Mouse (Mus musculus) cortical plate, adult 2 months (tissue): ENCODE measurements around the gene Trmt1l. TPM values are rescaled to one million over a fixed set of nuclear protein-coding genes. Genes with fewer than 3 reads are reported as not detected.

Source experiments
- H3K27ac ChIP-seq: fragments of 200-500 bp; 2 replicates; pipeline ENCODE4 v1.5.1; 2012; ENCODE audit warnings: low read length, control low read depth, inconsistent platforms; ENCODE audit not compliant: insufficient read depth
- H3K4me1 ChIP-seq: fragments of 200-500 bp; 2 replicates; pipeline ENCODE4 v1.6.1; 2011; ENCODE audit warnings: low read length; ENCODE audit not compliant: control insufficient read depth, insufficient read depth
- H3K4me3 ChIP-seq: fragments of 200-500 bp; 2 replicates; pipeline ENCODE4 v1.5.1; 2011; ENCODE audit warnings: mild to moderate bottlenecking, low read length, control low read depth; ENCODE audit not compliant: insufficient read depth
- CTCF ChIP-seq: fragments of 200-500 bp; IDR thresholded peaks from 2 replicates; pipeline ENCODE4 v1.5.1; 2011; ENCODE audit warnings: mild to moderate bottlenecking, control low read depth, low read length; ENCODE audit not compliant: insufficient read depth; ENCODE audit errors: extremely low read depth
- POLR2A ChIP-seq: fragments of 200-500 bp; IDR thresholded peaks from 2 replicates; pipeline ENCODE4 v1.6.1; 2011; ENCODE audit warnings: mild to moderate bottlenecking, low read length, control low read depth; ENCODE audit not compliant: insufficient read depth; ENCODE audit errors: extremely low read depth
- polyA plus RNA-seq: library from polyadenylated mRNA; depleted of rRNA; stranded (reverse); fragments of >200 nt; gene quantifications from 2 replicates; pipeline ENCODE4 v1.2.3, GENCODE M21; 2012; rRNA removed

Gene Trmt1l
- polyA plus RNA-seq, result 29.8 and 31.3 TPM in 2 replicates

DNA sequence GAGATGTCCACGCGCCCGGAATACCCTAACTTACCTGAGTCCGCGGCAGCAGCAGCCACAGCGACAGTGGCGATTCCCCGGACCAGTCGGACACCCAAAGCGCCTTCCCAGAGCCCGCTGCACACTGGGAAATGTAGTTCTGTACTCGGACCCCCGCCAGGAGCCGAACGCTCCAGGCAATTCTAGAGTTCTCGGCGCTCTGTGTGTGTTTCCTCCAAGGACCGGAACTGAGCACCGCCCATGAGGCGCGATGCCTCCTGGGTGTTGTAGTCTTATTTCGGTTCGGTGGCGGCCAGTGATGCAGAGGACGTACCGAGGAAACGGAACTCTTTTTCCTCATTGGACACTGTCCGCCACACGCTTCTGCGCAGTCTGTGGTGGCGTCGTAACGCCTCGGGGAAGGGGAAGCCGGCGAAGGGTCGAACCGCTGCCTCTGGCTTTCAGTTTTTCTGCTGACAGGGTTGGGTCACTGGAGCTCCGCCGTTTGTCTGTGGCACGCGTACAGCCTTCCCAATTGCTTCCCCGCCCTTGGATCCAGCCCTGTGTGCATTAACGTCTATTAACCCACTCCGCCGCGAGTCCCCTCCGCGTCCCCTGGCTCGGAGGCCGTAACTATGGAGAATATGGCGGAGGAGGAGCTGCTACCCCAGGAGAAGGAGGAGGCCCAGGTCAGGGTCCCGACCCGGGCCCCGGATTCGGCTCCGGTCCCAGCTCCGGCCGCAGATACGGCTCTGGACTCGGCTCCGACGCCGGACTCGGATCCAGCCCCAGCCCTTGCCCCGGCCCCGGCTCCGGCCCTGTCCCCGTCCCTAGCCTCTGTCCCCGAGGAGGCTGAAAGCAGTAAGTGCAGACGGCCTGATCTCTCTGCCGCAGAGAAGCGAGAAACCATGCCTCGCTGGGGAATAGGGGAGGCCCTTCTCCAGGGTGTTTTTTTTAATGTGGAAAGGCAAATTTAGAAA lies at the start of gene Trmt1l, which contains the start of gene Swt1:
Gene Trmt1l (plus strand): TSS at position 280 of the 959 bp plus-strand sequence.
Gene Swt1 (minus strand): TSS at position 193 of the 959 bp plus-strand sequence.
- TF ChIP-seq POLR2A, result peak; percentile 97
- no peak for TF ChIP-seq CTCF
- peak within 1 kb of the TSS; percentile 67 for H3K4me3 ChIP-seq
- peak within 1 kb of the TSS; percentile 63 for H3K27ac ChIP-seq
- H3K4me1 ChIP-seq, result no peaks in the 10 kb centered on the region

DNA sequence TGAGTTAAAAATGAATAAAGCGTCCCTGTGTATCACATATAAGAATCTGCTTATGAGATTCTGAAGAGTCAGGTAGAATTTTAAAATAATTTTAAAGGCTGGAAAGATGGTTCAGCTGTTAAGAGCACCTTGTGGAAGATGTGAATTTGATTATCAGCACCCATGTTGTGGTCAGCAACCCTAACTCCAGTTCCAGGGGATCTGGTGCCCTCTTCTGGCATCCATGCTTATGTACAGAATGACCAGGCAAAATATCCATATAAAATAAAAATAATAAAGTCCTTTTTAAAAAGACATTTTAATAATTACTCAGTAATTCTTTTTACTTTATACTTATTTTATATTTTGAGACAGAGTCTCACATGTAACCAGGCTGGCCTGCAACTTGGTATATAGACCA lies 38.3 kb upstream of the Trmt1l start:
- Histone ChIP-seq H3K4me3 (no peak overlapping the region), H3K27ac (no peak overlapping the region), H3K4me1 (no peaks in the 10 kb centered on the region)
- TF ChIP-seq POLR2A, result no peak
- TF ChIP-seq CTCF, result peak; percentile 49

DNA sequence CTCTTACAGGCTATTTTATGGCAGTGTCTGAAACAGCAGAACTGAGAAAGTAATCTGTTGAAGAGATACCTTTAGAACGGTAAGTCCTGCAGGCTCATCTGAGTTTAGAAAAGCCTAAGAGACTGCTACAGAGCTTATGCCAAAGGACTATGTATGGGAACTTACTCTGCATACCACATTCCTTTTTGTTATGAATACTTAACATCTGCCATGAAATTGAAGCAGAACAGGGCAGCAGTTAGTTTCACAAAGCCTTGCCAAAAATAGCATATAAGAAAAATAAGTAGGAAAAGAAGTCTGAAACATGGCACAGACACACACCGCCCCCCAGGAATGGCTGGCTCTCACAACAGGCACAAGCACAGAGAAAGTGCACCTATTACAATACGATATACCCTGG lies 18.5 kb upstream of the Trmt1l start:
- H3K27ac ChIP-seq, result no peak overlapping the region
- H3K4me1 ChIP-seq, result peaks cover 1% of the 10 kb centered on the region; the same call in 1 of the 2 replicates
- TF ChIP-seq POLR2A, result no peak
- no peak for TF ChIP-seq CTCF
- no peak overlapping the region for H3K4me3 ChIP-seq

DNA sequence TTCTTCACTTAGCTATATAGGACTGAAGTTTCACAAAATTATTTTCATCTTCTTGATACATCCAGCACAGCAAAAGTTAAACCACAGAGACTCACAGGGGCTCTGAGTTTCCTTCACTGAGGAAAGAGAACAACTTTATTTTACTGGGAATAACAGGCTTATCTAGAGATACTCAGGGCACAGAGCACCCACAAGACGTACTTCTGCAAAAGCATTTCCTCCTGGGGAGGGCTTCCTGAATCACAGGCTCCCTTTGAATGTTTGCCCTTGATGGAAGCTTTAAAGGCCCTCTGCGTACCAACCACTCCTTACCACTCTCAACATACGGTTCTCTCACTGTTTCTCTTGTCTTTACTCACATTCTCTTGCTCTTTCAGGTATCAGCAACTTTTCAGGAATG lies 6.2 kb upstream of the Trmt1l start:
- Histone ChIP-seq H3K4me1 (no peaks in the 10 kb centered on the region), H3K27ac (no peak overlapping the region), H3K4me3 (no peak overlapping the region)
- TF ChIP-seq POLR2A (no peak), CTCF (no peak)

DNA sequence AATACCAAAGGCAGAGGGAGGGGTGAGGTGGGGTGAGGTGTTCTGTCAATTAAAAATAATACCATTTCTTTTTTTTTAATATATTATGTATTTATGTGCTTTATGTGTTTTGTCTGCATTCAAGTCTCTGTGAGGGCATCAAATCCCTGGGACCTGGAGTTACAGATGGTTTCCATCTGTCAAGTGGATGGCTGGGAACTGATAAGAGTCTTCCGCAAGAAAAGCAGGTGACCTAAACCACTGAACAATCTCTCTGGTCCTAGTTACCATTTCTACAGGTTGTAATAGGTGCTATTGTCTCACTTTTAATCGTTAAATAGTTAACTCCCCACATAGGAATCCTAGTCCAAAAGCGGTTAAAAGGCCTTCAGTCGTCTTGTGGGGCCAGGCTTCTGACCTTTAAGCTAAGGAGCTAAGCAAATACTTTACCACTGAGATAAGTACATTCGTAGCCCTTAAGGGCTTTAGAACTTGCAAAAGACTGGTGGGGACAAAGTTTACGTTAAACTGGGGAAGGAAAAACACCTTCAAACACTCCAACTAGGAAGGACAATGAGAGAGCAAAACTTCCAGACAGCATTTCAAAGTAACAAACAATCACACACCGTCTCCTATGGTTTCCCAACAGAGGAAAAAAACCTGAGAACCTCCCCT lies 1.3 kb upstream of the Trmt1l start:
- Histone ChIP-seq H3K27ac (no peak overlapping the region), H3K4me3 (peak overlapping the region; percentile 67; the same call in 1 of the 2 replicates), H3K4me1 (no peaks in the 10 kb centered on the region)
- TF ChIP-seq CTCF, result no peak
- no peak for TF ChIP-seq POLR2A

DNA sequence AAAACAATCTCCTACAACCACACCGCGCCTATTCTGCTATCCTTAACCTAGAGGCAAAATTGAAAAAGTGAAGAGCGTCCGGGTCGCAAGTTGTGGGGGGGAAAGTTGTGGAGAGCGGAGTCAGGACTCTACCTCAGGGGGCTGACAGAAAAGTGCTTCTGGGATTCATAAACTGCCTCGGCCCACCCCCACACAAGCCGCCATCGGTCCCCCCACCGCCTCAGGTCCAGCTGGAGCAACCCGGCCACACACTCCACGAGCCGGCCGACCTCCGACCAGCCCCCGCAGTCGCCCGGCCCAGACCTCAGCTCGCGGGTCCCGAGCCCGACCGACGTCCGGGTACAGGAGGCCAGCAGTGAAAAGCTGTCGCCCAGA lies 467 bp upstream of the Trmt1l start:
- H3K27ac ChIP-seq, result no peak overlapping the region
- H3K4me3 ChIP-seq, result peak overlapping the region; percentile 67
- TF ChIP-seq CTCF (no peak), POLR2A (no peak)
- H3K4me1 ChIP-seq, result no peaks in the 10 kb centered on the region

DNA sequence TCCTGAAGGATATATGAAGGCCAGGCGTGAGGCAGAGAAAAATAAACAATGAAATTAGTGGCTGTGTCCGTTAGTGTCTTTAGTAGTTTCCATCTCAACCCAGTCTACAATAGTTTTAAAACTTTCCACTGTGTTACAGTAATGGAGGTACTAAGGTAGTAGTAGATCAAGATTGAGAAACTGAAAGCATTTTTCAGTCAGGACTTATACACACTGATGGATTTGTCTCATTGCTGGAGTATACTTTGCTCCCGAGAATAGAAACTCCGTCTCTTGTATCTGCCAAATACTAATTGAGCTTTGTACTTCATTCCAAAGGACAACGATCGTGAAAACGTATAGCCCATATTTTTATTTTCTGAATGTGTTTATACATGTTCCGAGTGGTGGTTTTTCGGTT lies 974 bp downstream of the Trmt1l start:
- peak overlapping the region; percentile 67 for H3K4me3 ChIP-seq
- TF ChIP-seq CTCF (no peak), POLR2A (no peak)

DNA sequence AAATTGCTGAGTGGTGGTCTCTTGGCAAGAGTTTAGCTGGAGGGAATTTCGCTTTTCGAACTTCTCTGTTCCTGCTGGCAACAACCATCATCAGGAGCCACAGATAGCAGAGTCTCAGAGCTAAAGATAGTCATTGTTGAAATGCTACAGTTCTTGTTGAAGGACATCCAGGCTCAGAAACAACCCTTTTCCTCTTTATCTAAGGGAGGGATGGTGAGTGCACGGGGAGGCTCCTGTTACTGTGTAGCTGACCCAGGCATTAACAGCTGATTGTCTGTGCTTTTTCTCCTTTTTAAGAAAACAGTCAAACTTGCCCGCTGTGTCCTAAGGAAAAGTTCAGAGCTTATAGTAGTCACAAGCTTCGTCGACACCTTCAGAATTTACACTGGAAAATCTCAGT lies 7.1 kb downstream of the Trmt1l start:
- TF ChIP-seq CTCF (no peak), POLR2A (no peak)
- H3K27ac ChIP-seq, result no peak overlapping the region
- no peak overlapping the region for H3K4me3 ChIP-seq
- H3K4me1 ChIP-seq, result no peaks in the 10 kb centered on the region

More for the DNA sequence above, 974 bp downstream of the Trmt1l start:
- H3K27ac ChIP-seq, result no peak overlapping the region
- no peaks in the 10 kb centered on the region for H3K4me1 ChIP-seq

DNA sequence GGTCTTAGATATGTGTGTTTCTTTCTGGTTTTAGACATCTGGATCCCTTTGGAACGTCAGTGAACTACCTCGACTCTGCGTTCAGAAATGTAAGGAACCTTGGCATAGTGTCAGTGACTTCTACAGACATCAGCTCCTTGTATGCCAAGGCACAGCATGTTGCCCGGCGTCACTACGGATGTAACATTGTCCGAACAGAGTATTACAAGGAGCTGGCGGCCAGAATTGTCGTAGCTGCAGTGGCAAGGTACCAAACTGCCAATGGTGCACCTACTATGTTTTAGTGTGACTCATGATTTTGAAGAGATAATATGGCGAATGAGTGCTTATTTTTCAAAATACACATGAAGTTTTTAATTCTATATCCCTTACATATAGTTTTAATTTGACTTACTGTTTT lies 21.5 kb downstream of the Trmt1l start:
- Histone ChIP-seq H3K4me3 (no peak overlapping the region), H3K27ac (no peak overlapping the region)
- TF ChIP-seq POLR2A (no peak), CTCF (no peak)

DNA sequence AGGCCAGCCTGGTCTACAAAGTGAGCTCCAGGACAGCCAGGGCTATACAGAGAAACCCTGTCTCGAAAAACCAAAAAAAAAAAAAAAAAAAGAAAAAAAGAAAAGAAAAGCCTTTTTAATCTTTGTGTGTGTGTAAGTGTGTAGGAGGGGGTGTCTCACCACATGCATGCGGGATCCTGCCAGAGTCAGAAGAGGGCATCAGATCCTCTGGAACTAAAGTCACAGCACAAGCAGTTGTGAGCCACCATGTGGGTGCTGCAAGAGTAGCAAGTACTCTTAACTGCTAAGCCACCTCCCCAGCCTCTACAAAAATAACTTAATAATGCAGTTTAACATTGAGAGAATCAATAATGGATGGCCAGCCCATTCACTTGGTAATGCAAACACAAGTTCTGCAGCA lies 22.5 kb downstream of the Trmt1l start:
- H3K4me1 ChIP-seq, result no peaks in the 10 kb centered on the region
- no peak overlapping the region for H3K27ac ChIP-seq
- H3K4me3 ChIP-seq, result no peak overlapping the region
- TF ChIP-seq POLR2A, result no peak
- no peak for TF ChIP-seq CTCF

More for the DNA sequence above, 21.5 kb downstream of the Trmt1l start:
- H3K4me1 ChIP-seq, result no peaks in the 10 kb centered on the region
